Mouse (Mus musculus) limb, embryonic 14.5 days (tissue): ENCODE data around the gene Aqp5. TPM values are rescaled to one million over a fixed set of nuclear protein-coding genes. Genes with fewer than 3 reads are reported as not detected.

ENCODE experiments used
- ATAC-seq: fragments of 200-750 bp; cut with Nextera tagmentation; 2 replicates; pipeline ENCODE4 v1.8.0; 2017; ENCODE audit warnings: low read depth, moderate number of reproducible peaks, moderate TSS enrichment; ENCODE audit not compliant: low FRiP score
- DNase-seq: peaks from one replicate; pipeline ENCODE4 v3.0.0-alpha.2; 2015; ENCODE audit warnings: low spot score
- H3K27ac ChIP-seq: fragments of 300-500 bp; sonication (generic); replicated peaks from 2 replicates; pipeline ENCODE4 v1.5.1; 2014; ENCODE audit warnings: low read depth, mild to moderate bottlenecking, low read length, moderate library complexity, mixed read lengths
- H3K27me3 ChIP-seq: fragments of 300-500 bp; sonication (generic); 2 replicates; pipeline ENCODE4 v1.6.1; 2014; ENCODE audit warnings: low read length, mixed read lengths; ENCODE audit not compliant: control insufficient read depth, insufficient read depth
- H3K36me3 ChIP-seq: fragments of 300-500 bp; sonication (generic); 2 replicates; pipeline ENCODE4 v1.6.1; 2014; ENCODE audit warnings: mild to moderate bottlenecking, low read length, moderate library complexity, mixed read lengths; ENCODE audit not compliant: control insufficient read depth, insufficient read depth
- H3K4me1 ChIP-seq: fragments of 300-500 bp; sonication (generic); 2 replicates; pipeline ENCODE4 v1.6.1; 2014; ENCODE audit warnings: antibody characterized with exemption, low read length, mixed read lengths; ENCODE audit not compliant: control insufficient read depth, insufficient read depth
- H3K4me2 ChIP-seq: fragments of 300-500 bp; sonication (generic); replicated peaks from 2 replicates; pipeline ENCODE4 v1.6.1; 2014; ENCODE audit warnings: low read depth, mild to moderate bottlenecking, low read length, moderate library complexity; ENCODE audit not compliant: severe bottlenecking
- H3K4me3 ChIP-seq: fragments of 300-500 bp; sonication (generic); replicated peaks from 2 replicates; pipeline ENCODE4 v1.5.1; 2014; ENCODE audit warnings: low read length
- H3K9ac ChIP-seq: fragments of 300-500 bp; sonication (generic); 2 replicates; pipeline ENCODE4 v1.6.1; 2014; ENCODE audit warnings: mild to moderate bottlenecking, low read depth, low read length, moderate library complexity; ENCODE audit not compliant: severe bottlenecking
- H3K9me3 ChIP-seq: fragments of 300-500 bp; sonication (generic); 2 replicates; pipeline ENCODE4 v1.6.1; 2016; ENCODE audit warnings: low read length; ENCODE audit not compliant: control insufficient read depth
- POLR2A ChIP-seq: fragments of 200-500 bp; IDR thresholded peaks from 2 replicates; pipeline ENCODE4 v1.8.0; 2012; ENCODE audit warnings: inconsistent platforms, mild to moderate bottlenecking, moderate library complexity, borderline replicate concordance; ENCODE audit not compliant: insufficient read depth, insufficient read length; ENCODE audit errors: extremely low read depth
- WGBS: fragments of 180-500 bp; shearing (Covaris S2); extraction: QIAGEN DNeasy Blood & Tissue Kit; methylation state at CpG from one replicate; pipeline ENCODE4 v1.1.7; 2014; 5-methylcytosine and 5-hydroxymethylcytosine counted together
- polyA plus RNA-seq, 2 experiments: library from polyadenylated mRNA; depleted of rRNA in 1 of 2; stranded (reverse) in 1 of 2; unstranded in 1 of 2; fragments of >200 nt; fragmentation: Nextera tagmentation in 1 of 2; extraction: Ambion mirVana in 1 of 2; gene quantifications; 2 replicates each; pipeline versions ENCODE4 v1.2.1 to v1.2.3; 2012 to 2014

Gene Aqp5
- polyA plus RNA-seq, 2 experiments: 0.26 to 0.47 TPM

GRCm38 (mm10) chr15:99615246-99615645, 24.7 kb downstream of the Aqp5 start:
- Histone ChIP-seq H3K4me2 (no peak overlapping the region), H3K27me3 (no peaks in the 10 kb centered on the region; the same call in 1 of the 2 replicates), H3K9ac (no peak overlapping the region), H3K9me3 (no peaks in the 10 kb centered on the region), H3K4me3 (no peak overlapping the region), H3K36me3 (peaks cover 7% of the 10 kb centered on the region; the same call in 1 of the 2 replicates), H3K27ac (no peak overlapping the region; the same call in 1 of the 2 replicates), H3K4me1 (peaks cover 6% of the 10 kb centered on the region; the same call in 1 of the 2 replicates)
- ATAC-seq (no peak; the same call in 1 of the 2 replicates), DNase-seq (peak; percentile 20)
- TF ChIP-seq POLR2A: no peak
- WGBS: 32% methylated on average over 9 of the region's 9 CpGs

DNA sequence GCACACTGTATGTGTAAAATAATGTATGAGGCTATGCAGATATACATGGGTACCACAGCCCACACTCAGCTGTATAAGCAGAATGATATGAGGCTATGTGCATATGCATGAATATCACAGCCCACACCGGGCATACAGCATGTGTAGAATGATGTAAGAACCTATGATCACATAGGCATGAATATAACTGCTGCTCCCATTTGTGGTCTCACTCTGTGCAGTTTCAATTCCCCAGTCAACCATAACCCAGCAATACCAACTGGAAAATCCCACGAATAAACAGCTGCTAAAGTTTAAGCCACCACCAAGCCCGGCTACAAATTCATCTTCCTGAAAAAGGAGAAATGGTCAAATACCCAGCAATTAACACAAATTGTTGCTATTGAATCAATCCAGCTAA, 28.0 kb downstream of the Aqp5 start:
- no peak for TF ChIP-seq POLR2A
- H3K4me1 ChIP-seq: peaks cover 6% of the 10 kb centered on the region; the same call in 1 of the 2 replicates
- peaks cover 36% of the 10 kb centered on the region for H3K36me3 ChIP-seq
- no peak for ATAC-seq
- WGBS: 71% methylated on average over 3 of the region's 3 CpGs
- no peak overlapping the region for H3K9ac ChIP-seq
- no peak overlapping the region for H3K4me3 ChIP-seq
- no peaks in the 10 kb centered on the region for H3K9me3 ChIP-seq
- no peak for DNase-seq
- no peaks in the 10 kb centered on the region; the same call in 1 of the 2 replicates for H3K27me3 ChIP-seq
- no peak overlapping the region for H3K27ac ChIP-seq
- no peak overlapping the region for H3K4me2 ChIP-seq

GRCm38 (mm10) chr15:99619821-99620220, 29.2 kb downstream of the Aqp5 start:
- Histone ChIP-seq H3K36me3 (peaks cover 46% of the 10 kb centered on the region), H3K9ac (no peak overlapping the region), H3K4me2 (no peak overlapping the region), H3K27ac (no peak overlapping the region), H3K27me3 (no peaks in the 10 kb centered on the region), H3K9me3 (no peaks in the 10 kb centered on the region), H3K4me1 (peaks cover 2% of the 10 kb centered on the region; the same call in 1 of the 2 replicates), H3K4me3 (no peak overlapping the region)
- TF ChIP-seq POLR2A: no peak
- no peak for DNase-seq
- no peak for ATAC-seq
- WGBS: 73% methylated on average over 4 of the region's 4 CpGs

GRCm38 (mm10) chr15:99622063-99622462, 31.5 kb downstream of the Aqp5 start:
- no peaks in the 10 kb centered on the region for H3K27me3 ChIP-seq
- H3K36me3 ChIP-seq: peaks cover 69% of the 10 kb centered on the region
- no peaks in the 10 kb centered on the region for H3K4me1 ChIP-seq
- H3K4me3 ChIP-seq: no peak overlapping the region
- no peaks in the 10 kb centered on the region for H3K9me3 ChIP-seq
- no peak overlapping the region for H3K9ac ChIP-seq
- TF ChIP-seq POLR2A: no peak
- no peak overlapping the region for H3K27ac ChIP-seq
- WGBS: 92% methylated on average over 11 of the region's 11 CpGs
- H3K4me2 ChIP-seq: no peak overlapping the region
- ATAC-seq (no peak), DNase-seq (no peak)

GRCm38 (mm10) chr15:99631618-99632017, 41.0 kb downstream of the Aqp5 start:
- Histone ChIP-seq H3K36me3 (peaks cover 96% of the 10 kb centered on the region), H3K27ac (no peak overlapping the region), H3K4me3 (no peak overlapping the region), H3K9ac (no peak overlapping the region), H3K4me1 (no peaks in the 10 kb centered on the region), H3K27me3 (no peaks in the 10 kb centered on the region), H3K4me2 (no peak overlapping the region), H3K9me3 (no peaks in the 10 kb centered on the region)
- no peak for DNase-seq
- no peak for TF ChIP-seq POLR2A
- no peak for ATAC-seq

DNA sequence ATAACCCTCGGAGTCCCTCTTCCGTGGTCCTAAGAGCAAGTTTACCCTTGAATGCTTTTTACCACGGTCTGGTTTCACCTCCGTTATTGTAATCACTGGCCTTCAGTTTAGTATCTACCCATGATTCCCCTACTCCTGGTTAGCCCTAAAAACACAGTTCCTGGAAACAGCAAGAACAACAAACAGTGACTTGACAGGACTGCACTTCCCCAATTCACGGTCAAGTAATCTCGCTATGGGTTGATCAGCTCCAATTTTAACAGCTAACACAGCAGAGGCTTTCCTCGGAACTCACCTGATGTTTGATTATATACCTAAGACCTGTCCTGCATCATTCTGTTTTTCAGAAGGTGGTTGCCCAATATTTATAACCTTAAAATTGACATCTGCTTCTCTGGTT, 44.1 kb downstream of the Aqp5 start:
- 85% methylated on average over 7 of the region's 7 CpGs for WGBS
- Histone ChIP-seq H3K27me3 (no peaks in the 10 kb centered on the region), H3K9me3 (no peaks in the 10 kb centered on the region), H3K36me3 (peaks cover 90% of the 10 kb centered on the region), H3K4me3 (no peak overlapping the region), H3K4me2 (no peak overlapping the region), H3K4me1 (no peaks in the 10 kb centered on the region), H3K9ac (no peak overlapping the region), H3K27ac (no peak overlapping the region)
- no peak for TF ChIP-seq POLR2A
- no peak for ATAC-seq
- DNase-seq: no peak
